Mouse (Mus musculus) testis, postnatal 14 days (tissue): ENCODE results near the gene Scgb2b15.
"Not testable (repeated sequence)": the region's sequence is repeated elsewhere in the genome, so short reads cannot be mapped to it uniquely, and the experiment has no call there.

Experiments
- DNase-seq: peaks from one replicate; pipeline ENCODE4 v3.0.0; 2021; ENCODE audit warnings: low spot score

Scgb2b15 gene

DNA sequence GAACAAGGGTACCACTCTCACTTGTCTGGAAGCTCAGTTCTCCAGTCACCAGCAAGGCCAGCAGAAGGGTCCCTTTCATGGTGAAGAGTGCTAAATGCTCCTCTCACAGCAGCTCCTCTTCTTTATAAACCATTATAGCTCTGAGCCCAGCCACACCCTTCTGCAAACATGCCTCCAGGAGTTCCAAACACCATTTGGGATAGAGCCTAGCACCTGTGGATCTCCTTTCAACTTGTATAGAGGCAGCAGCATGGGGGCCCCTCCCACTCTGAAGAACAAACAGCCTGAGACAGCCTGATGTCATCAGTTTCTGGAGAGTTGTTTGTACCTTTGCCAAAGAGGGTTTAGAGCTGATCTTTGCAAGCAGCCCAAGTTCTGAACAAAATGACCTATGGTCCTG is at the start of gene Scgb2b15:
Gene Scgb2b15, minus strand, starts transcription at position 101 of the 400 bp plus-strand sequence.
- not testable (repeated sequence) for DNase-seq

DNA sequence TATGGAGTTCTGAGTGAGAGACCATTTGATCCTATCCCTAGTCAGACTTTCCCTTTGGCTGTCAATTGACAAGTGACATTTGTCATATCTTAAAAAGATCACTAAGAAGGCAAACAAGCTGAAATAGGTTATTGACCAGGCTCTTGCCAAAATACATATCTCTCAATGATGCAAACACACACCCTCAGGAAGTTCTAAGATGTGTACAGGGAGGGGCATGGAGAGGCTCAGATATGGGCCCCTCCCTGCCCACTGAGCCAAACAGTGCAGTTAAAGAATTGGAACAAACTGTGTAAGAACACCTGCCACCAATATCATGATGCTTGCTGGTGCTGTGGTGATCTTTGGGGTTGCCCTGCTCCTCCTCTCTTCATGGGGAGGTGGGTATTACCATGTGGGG is 6.8 kb upstream of the Scgb2b15 start, which contains the start of gene Scgb1b15:
Gene Scgb1b15, plus strand, starts transcription at position 301 of the 400 bp plus-strand sequence.
- not testable (repeated sequence) for DNase-seq
